Mouse (Mus musculus) myocyte (in vitro differentiated cells): Measurements from ENCODE around the gene Hba-x.

Source experiments
- E2F4 ChIP-seq: IDR thresholded peaks from one replicate; pipeline ENCODE4 v1.6.1; 2011; ENCODE audit warnings: mild to moderate bottlenecking, control low read depth, moderate library complexity; ENCODE audit not compliant: insufficient read depth
- TCF12 ChIP-seq: IDR thresholded peaks from one replicate; pipeline ENCODE4 v1.6.1; 2011; ENCODE audit warnings: mild to moderate bottlenecking, control low read depth; ENCODE audit not compliant: poor library complexity, insufficient read depth, severe bottlenecking

DNA sequence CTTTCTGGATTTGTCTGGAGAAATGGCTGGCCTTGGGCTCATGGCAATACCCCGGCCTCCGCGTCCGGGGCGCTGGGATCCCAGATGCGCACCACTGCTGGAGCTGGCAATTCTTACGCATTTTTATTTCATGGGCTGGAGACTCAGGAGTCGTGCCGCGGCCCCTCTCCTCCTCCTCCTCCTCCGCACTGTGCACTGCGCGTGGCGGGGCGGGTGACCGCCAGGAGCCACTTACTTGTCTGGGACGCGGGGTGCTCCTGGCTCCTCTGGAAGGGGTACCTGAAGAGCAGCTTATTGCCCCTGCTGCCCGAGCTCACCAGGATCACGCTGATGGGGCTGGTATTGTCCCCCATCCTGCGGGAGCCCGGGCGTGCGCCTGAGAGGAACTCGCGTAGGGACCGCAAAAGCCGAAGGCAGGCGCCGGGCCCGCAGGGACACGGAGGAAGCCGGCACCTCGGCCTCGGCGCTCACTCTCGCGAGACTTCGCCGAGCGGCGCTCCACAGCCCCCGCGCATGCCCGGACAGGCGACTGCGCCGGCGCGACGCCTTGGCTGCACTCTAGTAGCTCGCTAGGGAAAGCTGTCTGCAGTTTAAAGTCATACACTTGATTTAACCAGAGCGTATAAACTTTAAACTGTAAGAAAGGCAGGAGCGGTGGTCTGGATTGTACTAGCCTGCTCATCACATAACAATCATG, 8.9 kb upstream of the Hba-x start, which contains the start of gene Nprl3:
- TF ChIP-seq E2F4 (no peak), TCF12 (no peak)
